Mouse (Mus musculus): ENCODE measurements at regions not wholly inside any gene's neighbourhood (a gene's known extent, or its start where the extent isn't known, plus 50 kb on each side); places are given as distances from the start of the nearest gene placed in this dataset.

DNA sequence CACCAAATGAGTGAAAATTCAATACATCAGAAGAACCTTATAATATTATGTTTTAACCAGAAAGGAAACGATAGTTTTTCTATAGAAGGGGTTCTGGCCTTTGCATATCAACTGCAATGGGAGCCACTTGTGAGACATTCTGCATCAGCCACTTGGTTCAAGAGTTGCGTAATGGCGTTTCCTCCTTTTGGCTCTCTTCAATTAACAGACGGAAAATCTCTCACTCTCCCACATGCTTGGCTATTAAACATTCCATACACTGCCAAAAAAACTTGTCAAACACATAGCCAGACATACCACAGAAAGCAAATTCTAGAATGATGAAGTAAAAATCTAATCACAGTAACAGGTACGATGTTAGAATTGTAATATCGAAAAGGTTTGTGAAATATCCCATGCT lies 643.1 kb upstream of the Slit2 start:
- H3K4me3 ChIP-seq (ENCODE audit: low read depth, low read length) = no peak overlapping the region
- no peaks in the 10 kb centered on the region for H3K4me1 ChIP-seq (ENCODE audit: control insufficient read depth, insufficient read depth)
- no peaks in the 10 kb centered on the region for H3K36me3 ChIP-seq (replicated peaks; ENCODE audit: control insufficient read depth, insufficient read depth, low read length)
- DNase-seq (ENCODE audit: low spot score) (no peak), ATAC-seq (ENCODE audit: insufficient read depth, low read depth) (no peak)
- 69% methylated on average over 6 of the region's 6 CpGs for WGBS
- H3K9ac ChIP-seq (replicated peaks; ENCODE audit: low read depth, low read length) = no peak overlapping the region
- TF ChIP-seq EP300 (IDR thresholded peaks at IDR 0.05; ENCODE audit: low read depth) (no peak), CTCF (IDR thresholded peaks at IDR 0.05; ENCODE audit: low read depth) (no peak)
- no peaks in the 10 kb centered on the region for H3K9me3 ChIP-seq (replicated peaks; ENCODE audit: control insufficient read depth, low read length)
- H3K27me3 ChIP-seq (ENCODE audit: control insufficient read depth, insufficient read depth, low read length) = no peaks in the 10 kb centered on the region
- no peak overlapping the region for H3K27ac ChIP-seq (ENCODE audit: low read depth)
- H3K4me2 ChIP-seq (ENCODE audit: low read depth, low read length) = no peak overlapping the region

DNA sequence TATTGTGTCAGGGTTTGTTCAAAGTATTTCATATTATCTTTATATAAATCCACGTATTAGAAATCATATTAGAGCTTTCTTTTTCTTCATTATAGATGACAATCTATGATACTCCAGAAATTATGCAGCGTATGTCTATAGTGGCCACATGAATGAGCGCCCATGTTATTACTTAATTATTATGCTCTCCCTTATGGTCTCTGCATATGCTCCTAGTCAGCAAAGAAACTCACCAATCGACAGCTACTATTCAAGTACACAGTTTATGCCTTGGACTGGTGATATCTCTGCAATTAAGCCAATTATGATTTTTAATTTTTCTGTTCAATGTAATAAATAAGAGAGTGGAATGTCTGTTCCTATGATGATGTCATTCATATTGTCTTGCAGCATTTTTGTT lies 612.8 kb upstream of the Slit2 start:
- TF ChIP-seq EP300 (IDR thresholded peaks at IDR 0.05; ENCODE audit: low read depth) = no peak
- no peak for TF ChIP-seq CTCF (IDR thresholded peaks at IDR 0.05; ENCODE audit: low read depth)
- Histone ChIP-seq H3K4me3 (ENCODE audit: low read depth, low read length) (no peak overlapping the region), H3K36me3 (replicated peaks; ENCODE audit: control insufficient read depth, insufficient read depth, low read length) (no peaks in the 10 kb centered on the region), H3K9me3 (replicated peaks; ENCODE audit: control insufficient read depth, low read length) (no peaks in the 10 kb centered on the region), H3K27me3 (ENCODE audit: control insufficient read depth, insufficient read depth, low read length) (no peaks in the 10 kb centered on the region), H3K9ac (replicated peaks; ENCODE audit: low read depth, low read length) (no peak overlapping the region), H3K27ac (ENCODE audit: low read depth) (no peak overlapping the region), H3K4me1 (ENCODE audit: control insufficient read depth, insufficient read depth) (no peaks in the 10 kb centered on the region), H3K4me2 (ENCODE audit: low read depth, low read length) (no peak overlapping the region)
- no peak for DNase-seq (ENCODE audit: low spot score)
- ATAC-seq (ENCODE audit: insufficient read depth, low read depth) = no peak
- WGBS = 76% methylated on average over 4 of the region's 4 CpGs

- WGBS = 48% methylated on average over 1 of the region's 1 CpGs
- no peak for ATAC-seq (ENCODE audit: insufficient read depth, low read depth)
- no peaks in the 10 kb centered on the region for H3K9me3 ChIP-seq (replicated peaks; ENCODE audit: control insufficient read depth, low read length)
Measured at GRCm38 (mm10) chr5:47385930-47386329, 597.0 kb upstream of the Slit2 start.

DNA sequence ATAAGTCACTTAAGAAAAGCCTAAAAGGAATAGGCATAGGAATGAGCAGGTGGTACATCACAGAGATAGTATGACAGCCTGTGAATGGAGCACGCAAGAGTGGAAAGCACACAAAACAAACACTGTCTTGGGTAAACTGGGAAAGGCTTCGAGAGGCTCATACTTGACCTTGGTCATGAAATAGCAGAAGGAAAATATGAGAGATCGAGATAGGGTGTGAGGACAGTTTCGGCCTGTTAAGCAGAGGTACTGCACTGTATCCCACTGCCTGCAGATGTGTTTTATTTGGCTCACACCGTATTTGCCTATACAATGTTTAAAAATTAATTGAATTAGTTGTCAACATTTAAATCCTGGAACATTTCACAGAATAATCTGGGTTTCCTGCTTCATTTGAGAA lies 596.2 kb upstream of the Slit2 start:
- WGBS = 61% methylated on average over 5 of the region's 5 CpGs
- no peaks in the 10 kb centered on the region for H3K4me1 ChIP-seq (ENCODE audit: control insufficient read depth, insufficient read depth)
- H3K9ac ChIP-seq (replicated peaks; ENCODE audit: low read depth, low read length) = no peak overlapping the region
- H3K4me3 ChIP-seq (ENCODE audit: low read depth, low read length) = no peak overlapping the region
- no peak overlapping the region for H3K4me2 ChIP-seq (ENCODE audit: low read depth, low read length)
- no peaks in the 10 kb centered on the region for H3K36me3 ChIP-seq (replicated peaks; ENCODE audit: control insufficient read depth, insufficient read depth, low read length)
- H3K27ac ChIP-seq (ENCODE audit: low read depth) = no peak overlapping the region
- DNase-seq (ENCODE audit: low spot score) (peak; percentile 13), ATAC-seq (ENCODE audit: insufficient read depth, low read depth) (no peak; the same call in 1 of the 2 replicates)
- H3K27me3 ChIP-seq (ENCODE audit: control insufficient read depth, insufficient read depth, low read length) = no peaks in the 10 kb centered on the region
- TF ChIP-seq EP300 (IDR thresholded peaks at IDR 0.05; ENCODE audit: low read depth) (no peak), CTCF (IDR thresholded peaks at IDR 0.05; ENCODE audit: low read depth) (no peak)
- no peaks in the 10 kb centered on the region for H3K9me3 ChIP-seq (replicated peaks; ENCODE audit: control insufficient read depth, low read length)

More at GRCm38 (mm10) chr5:47385930-47386329, 597.0 kb upstream of the Slit2 start:
- Histone ChIP-seq H3K36me3 (replicated peaks; ENCODE audit: control insufficient read depth, insufficient read depth, low read length) (no peaks in the 10 kb centered on the region), H3K9ac (replicated peaks; ENCODE audit: low read depth, low read length) (no peak overlapping the region), H3K27me3 (ENCODE audit: control insufficient read depth, insufficient read depth, low read length) (no peaks in the 10 kb centered on the region), H3K4me3 (ENCODE audit: low read depth, low read length) (no peak overlapping the region), H3K27ac (ENCODE audit: low read depth) (no peak overlapping the region), H3K4me1 (ENCODE audit: control insufficient read depth, insufficient read depth) (no peaks in the 10 kb centered on the region), H3K4me2 (ENCODE audit: low read depth, low read length) (no peak overlapping the region)
- no peak for TF ChIP-seq CTCF (IDR thresholded peaks at IDR 0.05; ENCODE audit: low read depth)
- TF ChIP-seq EP300 (IDR thresholded peaks at IDR 0.05; ENCODE audit: low read depth) = no peak
- DNase-seq (ENCODE audit: low spot score) = no peak

- 69% methylated on average over 2 of the region's 2 CpGs for WGBS
- H3K4me3 ChIP-seq (ENCODE audit: low read depth, low read length) = no peak overlapping the region
- DNase-seq (ENCODE audit: low spot score) = no peak
- H3K9me3 ChIP-seq (replicated peaks; ENCODE audit: control insufficient read depth, low read length) = no peaks in the 10 kb centered on the region
- no peak overlapping the region for H3K4me2 ChIP-seq (ENCODE audit: low read depth, low read length)
- TF ChIP-seq EP300 (IDR thresholded peaks at IDR 0.05; ENCODE audit: low read depth) = no peak
- TF ChIP-seq CTCF (IDR thresholded peaks at IDR 0.05; ENCODE audit: low read depth) = no peak
- no peaks in the 10 kb centered on the region for H3K4me1 ChIP-seq (ENCODE audit: control insufficient read depth, insufficient read depth)
- no peaks in the 10 kb centered on the region for H3K36me3 ChIP-seq (replicated peaks; ENCODE audit: control insufficient read depth, insufficient read depth, low read length)
- H3K9ac ChIP-seq (replicated peaks; ENCODE audit: low read depth, low read length) = no peak overlapping the region
- H3K27me3 ChIP-seq (ENCODE audit: control insufficient read depth, insufficient read depth, low read length) = no peaks in the 10 kb centered on the region
- H3K27ac ChIP-seq (ENCODE audit: low read depth) = no peak overlapping the region
- no peak for ATAC-seq (ENCODE audit: insufficient read depth, low read depth)
Measured at GRCm38 (mm10) chr5:47390735-47391134, 592.2 kb upstream of the Slit2 start.

- no peak overlapping the region for H3K4me3 ChIP-seq (ENCODE audit: low read depth, low read length)
- H3K9me3 ChIP-seq (replicated peaks; ENCODE audit: control insufficient read depth, low read length) = no peaks in the 10 kb centered on the region
- H3K27me3 ChIP-seq (ENCODE audit: control insufficient read depth, insufficient read depth, low read length) = no peaks in the 10 kb centered on the region
- peak; percentile 13 for DNase-seq (ENCODE audit: low spot score)
- H3K27ac ChIP-seq (ENCODE audit: low read depth) = no peak overlapping the region
- H3K4me1 ChIP-seq (ENCODE audit: control insufficient read depth, insufficient read depth) = no peaks in the 10 kb centered on the region
- TF ChIP-seq CTCF (IDR thresholded peaks at IDR 0.05; ENCODE audit: low read depth) (no peak), EP300 (IDR thresholded peaks at IDR 0.05; ENCODE audit: low read depth) (no peak)
- no peak for ATAC-seq (ENCODE audit: insufficient read depth, low read depth)
- H3K36me3 ChIP-seq (replicated peaks; ENCODE audit: control insufficient read depth, insufficient read depth, low read length) = no peaks in the 10 kb centered on the region
- no peak overlapping the region for H3K9ac ChIP-seq (replicated peaks; ENCODE audit: low read depth, low read length)
- 63% methylated on average over 9 of the region's 9 CpGs for WGBS
- no peak overlapping the region for H3K4me2 ChIP-seq (ENCODE audit: low read depth, low read length)
Measured at GRCm38 (mm10) chr5:47396874-47397273, 586.1 kb upstream of the Slit2 start.

Data from heart, postnatal 0 days (tissue).